Mouse (Mus musculus): ENCODE measurements around the gene 4930469K13Rik. TPM values are rescaled to one million over a fixed set of nuclear protein-coding genes. Genes with fewer than 3 reads are reported as not detected.

4930469K13Rik gene
- total and polyA plus RNA-seq, 3 experiments, result 0.23 to 0.29 TPM; not detected in 1

DNA sequence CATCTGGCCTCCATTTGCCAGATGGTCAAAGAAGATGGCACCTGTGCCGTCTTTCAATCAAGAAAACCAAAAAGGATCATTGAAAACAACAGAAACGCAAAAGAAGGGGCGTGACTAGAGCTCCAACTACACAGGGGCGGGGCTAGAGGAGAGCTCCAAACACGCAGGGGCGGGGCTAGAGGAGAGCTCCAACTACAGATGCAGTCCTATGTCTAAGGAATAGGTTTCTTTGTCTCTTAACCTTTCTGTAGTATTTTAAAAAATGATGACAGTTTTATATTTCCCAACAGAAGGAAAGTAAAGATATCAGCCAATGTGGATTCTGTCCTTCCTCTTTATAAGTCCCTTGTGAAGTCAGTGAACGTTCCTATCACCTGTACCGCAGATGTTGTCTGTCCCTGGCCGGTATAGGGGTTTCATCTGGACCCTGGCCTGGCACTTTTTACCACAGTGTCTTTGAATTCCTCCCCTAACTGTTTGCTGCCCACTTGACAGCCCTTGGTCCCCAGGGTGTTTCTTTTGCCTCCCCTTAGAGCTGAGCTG is 153.5 kb downstream of the 4930469K13Rik start:
- Histone ChIP-seq H3K4me1 (ENCODE audit: control insufficient read depth in 1 of 2, insufficient read depth in 2 of 2, low read length in 2 of 2) (peaks cover 19 to 50% of the 10 kb centered on the region in 2 experiments), H3K27ac (ENCODE audit: control insufficient read depth, low read depth, low read length) (peak overlapping the region; percentile 60), H3K79me2 (ENCODE audit: control insufficient read depth, insufficient read depth, low read length, poor library complexity) (no peaks in the 10 kb centered on the region), H3K36me3 (ENCODE audit: control insufficient read depth in 1 of 2, insufficient read depth in 2 of 2, low read length in 2 of 2) (peaks cover 0 to 45% of the 10 kb centered on the region in 2 experiments; a peak in 2 of 4 replicates), H3K27me3 (ENCODE audit: control insufficient read depth in 1 of 2, insufficient read depth in 2 of 2, low read length in 2 of 2) (no peaks in the 10 kb centered on the region), H3K9me3 (replicated peaks; ENCODE audit: insufficient read depth, low read length) (no peaks in the 10 kb centered on the region), H3K9ac (ENCODE audit: control insufficient read depth, low read depth, low read length, poor library complexity, severe bottlenecking) (peak overlapping the region; percentile 38), H3K4me3 (ENCODE audit: control insufficient read depth in 1 of 2, insufficient read depth in 1 of 2, low read depth in 2 of 2, low read length in 2 of 2) (peak overlapping the region; percentile 26 to 72)
- DNase-seq (ENCODE audit: low read depth, low spot score), result peak; percentile 94
- TF ChIP-seq RCOR1 (IDR thresholded peaks at IDR 0.05; ENCODE audit: low read depth, low read length), result 0 out of 2 replicates have a peak, but pooled peaks have one; percentile 10
- peak; percentile 24; the same call in 1 of the 2 replicates for TF ChIP-seq TCF12 (IDR thresholded peaks at IDR 0.05; ENCODE audit: low read depth, low read length)
- TF ChIP-seq GATA1 (IDR thresholded peaks at IDR 0.05; ENCODE audit: low read depth, low read length), result peak; percentile 55; the same call in 1 of the 2 replicates
- TF ChIP-seq BHLHE40 (IDR thresholded peaks at IDR 0.05; ENCODE audit: borderline replicate concordance, low read depth, low read length), result no peak
- TF ChIP-seq ETS1 (IDR thresholded peaks at IDR 0.05; ENCODE audit: low read depth, low read length), result peak; percentile 28; the same call in 1 of the 2 replicates
- no peak for TF ChIP-seq USF2 (IDR thresholded peaks at IDR 0.05; ENCODE audit: borderline replicate concordance in 1 of 2, insufficient read depth in 1 of 2, low read depth in 1 of 2, low read length in 2 of 2)
- TF ChIP-seq POLR2A (IDR thresholded peaks at IDR 0.05; ENCODE audit: control insufficient read depth in 1 of 2, insufficient read depth in 1 of 2, low read depth in 1 of 2, low read length in 2 of 2, poor library complexity in 1 of 2), result 0 out of 4 replicates have a peak, but pooled peaks of 1 of the 2 experiments have one; percentile 6
- TF ChIP-seq TAL1 (IDR thresholded peaks at IDR 0.05; ENCODE audit: low read length), result peak; percentile 64
- TF ChIP-seq EP300 (IDR thresholded peaks at IDR 0.05; ENCODE audit: low read depth in 1 of 2, low read length in 2 of 2), result peak; percentile 74 to 78

- peak; percentile 90 for DNase-seq (ENCODE audit: low read depth, low spot score)
- peak overlapping the region; percentile 26 to 72 for H3K4me3 ChIP-seq (ENCODE audit: control insufficient read depth in 1 of 2, insufficient read depth in 1 of 2, low read depth in 2 of 2, low read length in 2 of 2)
- peak overlapping the region; percentile 38 for H3K9ac ChIP-seq (ENCODE audit: control insufficient read depth, low read depth, low read length, poor library complexity, severe bottlenecking)
- no peak for TF ChIP-seq POLR2AphosphoS2 (IDR thresholded peaks at IDR 0.05; ENCODE audit: low read length)
- TF ChIP-seq TCF12 (IDR thresholded peaks at IDR 0.05; ENCODE audit: low read depth, low read length), result no peak
- TF ChIP-seq RAD21 (IDR thresholded peaks at IDR 0.05; ENCODE audit: low read depth, low read length), result peak; percentile 48
- TF ChIP-seq ZC3H11A (IDR thresholded peaks at IDR 0.05; ENCODE audit: low read depth, low read length), result peak; percentile 58
- peak; percentile 87 for TF ChIP-seq MAX (IDR thresholded peaks at IDR 0.05; ENCODE audit: low read length)
- no peak for TF ChIP-seq TAL1 (IDR thresholded peaks at IDR 0.05; ENCODE audit: low read length)
- peak; percentile 77 for TF ChIP-seq TBP (IDR thresholded peaks at IDR 0.05; ENCODE audit: low read depth, low read length)
- peak; percentile 62 to 85 (median 82) for TF ChIP-seq CTCF (IDR thresholded peaks at IDR 0.05 in 2 of 3, conservative IDR thresholded peaks at IDR 0.05 in 1 of 3; ENCODE audit: control insufficient read depth in 1 of 3, insufficient read depth in 1 of 3, low read depth in 2 of 3, low read length in 3 of 3, poor library complexity in 1 of 3, severe bottlenecking in 1 of 3)
- 0 out of 2 replicates have a peak, but pooled peaks have one; percentile 15 for TF ChIP-seq MEF2A (IDR thresholded peaks at IDR 0.05; ENCODE audit: extremely low read depth, insufficient replicate concordance, low read depth, low read length, poor library complexity, severe bottlenecking)
- TF ChIP-seq SIN3A (IDR thresholded peaks at IDR 0.05; ENCODE audit: low read length), result peak; percentile 41
- TF ChIP-seq EP300 (IDR thresholded peaks at IDR 0.05; ENCODE audit: low read depth in 1 of 2, low read length in 2 of 2), result 0 out of 4 replicates have a peak, but pooled peaks of 1 of the 2 experiments have one; percentile 39
- 0 out of 2 replicates have a peak, but pooled peaks have one; percentile 17 for TF ChIP-seq RCOR1 (IDR thresholded peaks at IDR 0.05; ENCODE audit: low read depth, low read length)
- no peak for TF ChIP-seq MAFK (IDR thresholded peaks at IDR 0.05; ENCODE audit: borderline replicate concordance, low read depth, low read length)
- no peak for TF ChIP-seq ZNF384 (IDR thresholded peaks at IDR 0.05; ENCODE audit: low read depth, low read length)
- TF ChIP-seq MYC (IDR thresholded peaks at IDR 0.05; ENCODE audit: low read depth, low read length), result 0 out of 2 replicates have a peak, but pooled peaks have one; percentile 31
- no peak for TF ChIP-seq POLR2AphosphoS5 (IDR thresholded peaks at IDR 0.05; ENCODE audit: borderline replicate concordance, low read depth, low read length)
- peak; percentile 14; the same call in 1 of the 2 replicates for TF ChIP-seq MXI1 (IDR thresholded peaks at IDR 0.05; ENCODE audit: low read depth, low read length)
- TF ChIP-seq CHD2 (IDR thresholded peaks at IDR 0.05; ENCODE audit: low read length), result no peak; the same call in 1 of the 2 replicates
- peak; percentile 80 for TF ChIP-seq SMC3 (IDR thresholded peaks at IDR 0.05; ENCODE audit: low read depth, low read length)
- no peak for TF ChIP-seq ELF1 (IDR thresholded peaks at IDR 0.05; ENCODE audit: low read depth, low read length)
- TF ChIP-seq BHLHE40 (IDR thresholded peaks at IDR 0.05; ENCODE audit: borderline replicate concordance, low read depth, low read length), result 0 out of 2 replicates have a peak, but pooled peaks have one; percentile 38
- no peak for TF ChIP-seq USF1 (IDR thresholded peaks at IDR 0.05; ENCODE audit: low read depth, low read length)
- TF ChIP-seq GABPA (IDR thresholded peaks at IDR 0.05; ENCODE audit: low read depth, low read length), result no peak
These were observed 154.1 kb downstream of the 4930469K13Rik start for GRCm38 (mm10) chr11:33944067-33944785.

More at GRCm38 (mm10) chr11:33944067-33944785, 154.1 kb downstream of the 4930469K13Rik start:
- Histone ChIP-seq H3K27ac (ENCODE audit: control insufficient read depth, low read depth, low read length) (peak overlapping the region; percentile 60), H3K79me2 (ENCODE audit: control insufficient read depth, insufficient read depth, low read length, poor library complexity) (no peaks in the 10 kb centered on the region), H3K4me1 (ENCODE audit: control insufficient read depth in 1 of 2, insufficient read depth in 2 of 2, low read length in 2 of 2) (peaks cover 23 to 55% of the 10 kb centered on the region in 2 experiments), H3K27me3 (ENCODE audit: control insufficient read depth in 1 of 2, insufficient read depth in 2 of 2, low read length in 2 of 2) (no peaks in the 10 kb centered on the region), H3K36me3 (ENCODE audit: control insufficient read depth in 1 of 2, insufficient read depth in 2 of 2, low read length in 2 of 2) (peaks cover 0 to 49% of the 10 kb centered on the region in 2 experiments; a peak in 2 of 4 replicates), H3K9me3 (replicated peaks; ENCODE audit: insufficient read depth, low read length) (no peaks in the 10 kb centered on the region)

Measured in MEL (cell line).